Mouse (Mus musculus) spleen, adult 2 months (tissue): ENCODE results near the gene Iqschfp.

ENCODE experiments used
- CTCF ChIP-seq: fragments of 200-500 bp; IDR thresholded peaks from 2 replicates; pipeline ENCODE4 v1.5.1; 2011; ENCODE audit warnings: mild to moderate bottlenecking, inconsistent platforms; ENCODE audit not compliant: insufficient read depth, insufficient read length, insufficient replicate concordance; ENCODE audit errors: extremely low read depth
- POLR2A ChIP-seq: fragments of 200-500 bp; IDR thresholded peaks from 2 replicates; pipeline ENCODE4 v1.6.1; 2011; ENCODE audit warnings: low read depth, low read length, inconsistent platforms

DNA sequence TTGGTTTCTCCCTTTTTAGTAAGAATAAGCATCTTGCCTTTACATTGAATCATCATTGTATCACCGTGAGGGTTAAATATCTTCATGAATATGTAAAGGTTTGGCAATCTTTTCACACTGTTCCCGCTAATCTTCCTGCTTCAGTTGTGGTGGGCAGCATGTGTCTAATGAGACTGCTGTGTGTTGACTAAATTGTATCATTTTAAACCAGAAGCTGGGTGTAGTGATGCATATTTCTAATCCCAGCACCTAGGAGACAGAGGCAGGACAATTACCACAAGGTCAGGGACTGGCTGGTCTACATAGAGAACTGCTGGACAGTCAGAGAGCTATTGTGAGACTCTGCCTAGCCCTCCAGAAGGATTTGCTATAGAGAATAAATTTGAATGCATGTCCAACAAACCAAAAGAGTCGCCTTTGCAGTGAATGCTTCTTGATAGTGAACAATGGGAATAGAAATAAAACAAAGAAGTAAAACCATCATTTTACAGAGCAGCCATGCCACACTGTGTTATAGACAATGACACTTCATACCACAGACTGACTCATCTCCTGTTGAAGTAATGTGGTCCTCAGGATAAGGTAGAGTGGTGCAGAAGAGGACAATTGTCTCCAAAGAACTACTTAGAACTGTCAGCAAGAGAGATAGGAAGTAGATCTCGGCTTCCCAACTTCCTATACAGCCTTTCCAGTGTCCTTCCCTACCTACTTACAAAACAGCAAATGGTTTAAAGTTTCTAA is 310.3 kb downstream of the Iqschfp start:
- TF ChIP-seq CTCF (no peak), POLR2A (no peak)
